21 mouse cellular contexts compared by ENCODE assay signal in genomic region chr11:75224835-75225234, GRCm38 (mm10). TPM values are rescaled to one million over a fixed set of nuclear protein-coding genes. Genes with fewer than 3 reads are reported as not detected.
DNase-seq lines count a peak whose midpoint lies in the region; ATAC-seq lines count a peak whose summit lies in the region.
"Had no signal": no experiment of that assay in that cellular context is flagged by ENCODE, and none has a peak within 500 bp of the region (broad histone marks: within the 10 kb centered on the region; RNA-seq: fewer than 3 reads in every experiment).

No protein-coding gene starts in this region.

- H3K27ac ChIP-seq in midbrain, embryonic 11.5 days (ENCODE audit: low read depth, low read length), result no peak overlapping the region
- H3K27ac ChIP-seq in midbrain, embryonic 14.5 days (replicated peaks; ENCODE audit: low read depth, low read length), result no peak overlapping the region

- no peak overlapping the region for H3K4me3 ChIP-seq in midbrain, embryonic 11.5 days (ENCODE audit: low read depth, low read length)
- H3K4me3 ChIP-seq in midbrain, embryonic 14.5 days (replicated peaks; ENCODE audit: low read depth, low read length), result no peak overlapping the region

- H3K9ac ChIP-seq in midbrain, embryonic 11.5 days (ENCODE audit: low read length), result no peak overlapping the region
- no peak overlapping the region for H3K9ac ChIP-seq in midbrain, embryonic 14.5 days (replicated peaks; ENCODE audit: low read length)

- peak; percentile 53 for DNase-seq in midbrain, embryonic 11.5 days (ENCODE audit: low spot score, missing footprints)
- no peak for DNase-seq in midbrain, embryonic 14.5 days
- peak; percentile 44 for DNase-seq in ES-CJ7 (ENCODE audit: low read depth, low spot score)
- peak; percentile 63 for DNase-seq in ZHBTc4 (ENCODE audit: low read depth, low spot score)
- DNase-seq in kidney, postnatal 14 days, result no peak
- DNase-seq: adrenal gland, adult 2 months; adrenal gland, adult 8-10 months; adrenal gland, postnatal 10 days; adrenal gland, postnatal 14 days; adrenal gland, postnatal 25 days; B cell, adult 2 months; cerebellum, adult 11 months; cerebellum, adult 11-12 months; cerebellum, adult 18-20 months; cerebellum, adult 2 months; cerebellum, adult 8-10 months had no signal

- WGBS in midbrain, embryonic 11.5 days, result 94% methylated on average over 4 of the region's 4 CpGs
- WGBS in midbrain, embryonic 14.5 days, result 87% methylated on average over 4 of the region's 4 CpGs

- H3K4me1 ChIP-seq in midbrain, embryonic 11.5 days (ENCODE audit: control insufficient read depth, insufficient read depth, low read length), result peaks cover 4% of the 10 kb centered on the region; the same call in 1 of the 2 replicates
- no peaks in the 10 kb centered on the region for H3K4me1 ChIP-seq in midbrain, embryonic 14.5 days (ENCODE audit: control insufficient read depth, insufficient read depth, low read length)

- no peak for ATAC-seq in midbrain, embryonic 11.5 days (ENCODE audit: low FRiP score)
- ATAC-seq in midbrain, embryonic 14.5 days (ENCODE audit: low FRiP score, low TSS enrichment), result no peak
- ATAC-seq in monocyte, adult 5-6 weeks (replicated peaks; ENCODE audit: insufficient number of reproducible peaks, low FRiP score, low TSS enrichment, poor library complexity, severe bottlenecking), result no peak
- ATAC-seq: activated CD4-positive, CD25-positive, alpha-beta regulatory T cell, adult 4 months; CD4-positive, CD25-positive, alpha-beta regulatory T cell, adult 4 months; Patski had no signal

- H3K4me2 ChIP-seq in midbrain, embryonic 11.5 days, result no peak overlapping the region
- no peak overlapping the region for H3K4me2 ChIP-seq in midbrain, embryonic 14.5 days (ENCODE audit: low read length)

- H3K9me3 ChIP-seq in midbrain, embryonic 11.5 days (ENCODE audit: control insufficient read depth, low read length), result no peaks in the 10 kb centered on the region
- H3K9me3 ChIP-seq in midbrain, embryonic 14.5 days (ENCODE audit: control insufficient read depth, low read length), result no peaks in the 10 kb centered on the region
- H3K9me3 ChIP-seq: G1E had no signal

- H3K27me3 ChIP-seq in midbrain, embryonic 11.5 days (ENCODE audit: control insufficient read depth, insufficient read depth, low read length), result no peaks in the 10 kb centered on the region
- H3K27me3 ChIP-seq in midbrain, embryonic 14.5 days (ENCODE audit: control insufficient read depth, insufficient read depth, low read length), result no peaks in the 10 kb centered on the region
- H3K27me3 ChIP-seq: Patski had no signal

- no peaks in the 10 kb centered on the region for H3K36me3 ChIP-seq in midbrain, embryonic 11.5 days (ENCODE audit: control insufficient read depth, insufficient read depth, low read length)
- H3K36me3 ChIP-seq in midbrain, embryonic 14.5 days (ENCODE audit: control insufficient read depth, insufficient read depth, low read length), result no peaks in the 10 kb centered on the region
- H3K36me3 ChIP-seq: G1E had no signal

RNA-seq across cellular contexts. Expression of gene Rtn4rl1, which starts 31.3 kb away (rescaled TPM):
- polyA plus RNA-seq in midbrain, embryonic 11.5 days (2014; fragmentation: Nextera tagmentation; extraction: Ambion mirVana), result 4.6 TPM in 2 replicates
- 16.5 and 17.4 TPM in 2 replicates for polyA plus RNA-seq in midbrain, embryonic 14.5 days (2014; fragmentation: Nextera tagmentation; extraction: Ambion mirVana)
- 1.5 to 3.6 TPM (median 2.2 TPM) in 3 replicates for total RNA-seq in monocyte, adult 5-6 weeks (2017)
- total RNA-seq: G1E had no signal
- polyA plus RNA-seq: G1E had no signal

RNA-seq across cellular contexts. Expression of gene Dph1, which starts 33.8 kb away (rescaled TPM):
- 15.3 and 17.3 TPM in 2 replicates for polyA plus RNA-seq in midbrain, embryonic 11.5 days (2014; fragmentation: Nextera tagmentation; extraction: Ambion mirVana)
- polyA plus RNA-seq in midbrain, embryonic 14.5 days (2014; fragmentation: Nextera tagmentation; extraction: Ambion mirVana), result 13.7 and 14.8 TPM in 2 replicates
- total RNA-seq in monocyte, adult 5-6 weeks (2017), result 3.0 to 22.9 TPM (median 3.2 TPM) in 3 replicates

RNA-seq across cellular contexts. Expression of gene Ovca2, which starts 46.2 kb away (rescaled TPM):
- 28.5 and 29.8 TPM in 2 replicates for polyA plus RNA-seq in midbrain, embryonic 11.5 days (2014; fragmentation: Nextera tagmentation; extraction: Ambion mirVana)
- 15.4 and 20.2 TPM in 2 replicates for polyA plus RNA-seq in midbrain, embryonic 14.5 days (2014; fragmentation: Nextera tagmentation; extraction: Ambion mirVana)
- total RNA-seq in monocyte, adult 5-6 weeks (2017), result 8.5 to 15.8 TPM (median 9.5 TPM) in 3 replicates

RNA-seq across cellular contexts. Expression of gene Hic1, which starts 55.5 kb away (rescaled TPM):
- polyA plus RNA-seq in midbrain, embryonic 11.5 days (2014; fragmentation: Nextera tagmentation; extraction: Ambion mirVana), result 0.34 and 0.57 TPM in 2 replicates
- polyA plus RNA-seq in midbrain, embryonic 14.5 days (2014; fragmentation: Nextera tagmentation; extraction: Ambion mirVana), result 0.66 and 0.92 TPM in 2 replicates
- total RNA-seq in monocyte, adult 5-6 weeks (2017), result 0.11 to 0.95 TPM (median 0.78 TPM) in 3 replicates

Comparison
In these comparisons a context has a peak if more than half of its experiments do, and no peak if none do; other contexts are left out.
1. DNase-seq: peak in midbrain, embryonic 11.5 days (single experiment), ES-CJ7 (single experiment) and ZHBTc4 (single experiment); none in midbrain, embryonic 14.5 days (single experiment) and kidney, postnatal 14 days (single experiment).